In genomic region chr12:52359484-52359883, GRCm38 (mm10) we compare ENCODE assay signal across 25 mouse cellular contexts.
"Had no signal": no experiment of that assay in that cellular context is flagged by ENCODE, and none has a peak within 500 bp of the region (broad histone marks: within the 10 kb centered on the region; RNA-seq: fewer than 3 reads in every experiment).

No protein-coding gene starts in this region.

- H3K4me1 ChIP-seq: heart, embryonic 13.5 days; heart, embryonic 15.5 days; intestine, embryonic 15.5 days; limb, embryonic 12.5 days; liver, embryonic 13.5 days had no signal

- H3K27ac ChIP-seq: heart, embryonic 13.5 days; heart, embryonic 15.5 days; hindbrain, embryonic 10.5 days; hindbrain, embryonic 12.5 days; hindbrain, embryonic 14.5 days; intestine, embryonic 15.5 days; limb, embryonic 10.5 days; limb, embryonic 12.5 days; liver, embryonic 13.5 days had no signal

- H3K4me2 ChIP-seq: heart, embryonic 11.5 days; heart, embryonic 13.5 days; heart, embryonic 15.5 days; hindbrain, embryonic 12.5 days; hindbrain, embryonic 14.5 days; intestine, embryonic 15.5 days; limb, embryonic 12.5 days; liver, embryonic 11.5 days; liver, embryonic 13.5 days had no signal

- ATAC-seq: hindbrain, embryonic 16.5 days; inflammation-experienced regulatory T-cells, adult 6 months; intestine, embryonic 15.5 days; intestine, postnatal 0 days had no signal

- H3K9ac ChIP-seq: heart, embryonic 13.5 days; heart, embryonic 15.5 days; hindbrain, embryonic 12.5 days; hindbrain, embryonic 14.5 days; intestine, embryonic 15.5 days; limb, embryonic 12.5 days; liver, embryonic 13.5 days had no signal

- H3K36me3 ChIP-seq: heart, embryonic 13.5 days; heart, embryonic 15.5 days; hindbrain, embryonic 10.5 days; hindbrain, embryonic 12.5 days; intestine, embryonic 15.5 days; limb, embryonic 10.5 days; limb, embryonic 12.5 days; liver, embryonic 13.5 days had no signal

- H3K27me3 ChIP-seq: heart, embryonic 13.5 days; heart, embryonic 15.5 days; hindbrain, embryonic 12.5 days; intestine, embryonic 15.5 days; limb, embryonic 12.5 days; liver, embryonic 13.5 days had no signal

- H3K9me3 ChIP-seq: heart, embryonic 13.5 days; heart, embryonic 15.5 days; hindbrain, embryonic 10.5 days; hindbrain, embryonic 12.5 days; intestine, embryonic 15.5 days; limb, embryonic 10.5 days; limb, embryonic 12.5 days; liver, embryonic 13.5 days had no signal

- H3K4me3 ChIP-seq: gastrocnemius, adult 2 months; heart, adult 2 months; heart, embryonic 13.5 days; heart, embryonic 15.5 days; hindbrain, embryonic 10.5 days; hindbrain, embryonic 12.5 days; intestine, embryonic 15.5 days; limb, embryonic 10.5 days; limb, embryonic 12.5 days; liver, embryonic 13.5 days had no signal

- DNase-seq: gastrocnemius, adult 2 months; gastrocnemius, postnatal 10 days; gastrocnemius, postnatal 25 days; heart, adult 2 months; heart, postnatal 4 days; kidney, adult 18-20 months; kidney, adult 8-10 months; kidney, postnatal 10 days; kidney, postnatal 25 days; kidney, postnatal 4 days; liver; liver, embryonic 13.5 days had no signal
